Mouse (Mus musculus): Measurements from ENCODE around the gene Gnai2. TPM values are rescaled to one million over a fixed set of nuclear protein-coding genes. Genes with fewer than 3 reads are reported as not detected.

Gene Gnai2
- total RNA-seq, 2 experiments from 2014 or later = 221 to 245 TPM

- DNase-seq = no peak
Measured at GRCm38 (mm10) chr9:107659551-107659950, 24.4 kb upstream of the Gnai2 start.

DNA sequence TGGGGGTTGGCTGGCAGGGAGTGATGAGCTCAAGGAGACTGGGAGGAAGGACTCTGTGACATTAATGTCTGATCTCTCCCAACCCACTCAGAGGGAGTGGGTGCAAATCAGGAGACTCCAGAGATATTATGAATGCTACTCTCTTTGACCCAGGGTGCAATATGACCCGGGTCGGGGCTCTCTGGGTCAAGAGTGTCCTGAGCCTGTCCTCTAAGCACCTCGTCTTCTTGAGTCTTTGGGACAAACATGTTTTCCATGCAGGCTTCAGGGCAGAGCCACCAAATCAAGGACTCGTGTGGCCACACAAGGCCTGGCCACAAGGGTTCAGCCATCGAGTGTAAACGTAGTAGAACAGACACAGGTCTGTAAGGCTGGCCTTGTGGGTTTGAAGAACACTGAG, 22.9 kb upstream of the Gnai2 start:
- no peak for DNase-seq

DNA sequence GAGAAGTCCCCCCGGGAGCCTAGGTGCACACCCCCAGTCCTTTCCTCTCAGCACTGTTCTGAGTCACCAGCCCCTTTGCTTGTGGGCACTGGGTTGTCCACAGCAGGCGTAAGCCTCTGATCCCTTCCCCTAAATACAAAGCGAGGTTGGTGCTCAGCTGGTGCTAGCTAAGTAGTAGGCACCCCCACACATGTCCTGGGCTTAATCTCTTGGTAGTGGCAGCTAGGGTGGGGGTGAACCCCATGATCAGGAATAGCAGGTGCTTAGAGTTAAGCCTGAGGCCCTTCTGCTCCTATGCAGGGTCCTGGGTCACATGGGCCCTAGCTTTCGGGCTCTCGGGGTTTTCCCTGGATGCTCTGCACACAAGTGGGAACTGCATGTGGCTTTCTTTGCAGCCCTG, 22.0 kb upstream of the Gnai2 start:
- DNase-seq = no peak

- no peak for DNase-seq
Measured at GRCm38 (mm10) chr9:107654585-107654984, 19.4 kb upstream of the Gnai2 start.

DNA sequence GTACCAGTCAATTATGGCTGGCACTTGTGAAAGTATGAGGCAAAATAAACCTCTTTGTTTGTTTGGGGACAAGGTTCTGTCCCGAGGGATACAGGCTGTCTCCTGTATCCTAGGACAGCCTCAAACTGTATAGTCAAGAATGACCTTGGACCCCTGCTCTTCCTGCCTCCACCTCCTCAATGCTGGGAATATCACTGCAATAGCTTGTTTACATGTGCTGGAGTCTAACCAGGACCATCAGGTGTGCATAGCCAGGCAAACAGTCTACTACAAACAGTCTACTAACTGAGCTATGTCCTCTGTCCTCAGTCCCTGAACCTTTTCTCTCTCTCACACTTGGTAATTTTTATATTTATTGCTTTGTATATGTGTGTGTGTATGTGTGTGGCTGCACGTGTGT, 18.3 kb upstream of the Gnai2 start:
- no peak for DNase-seq

- no peak for DNase-seq
Measured at GRCm38 (mm10) chr9:107650708-107651481, 15.7 kb upstream of the Gnai2 start.

DNA sequence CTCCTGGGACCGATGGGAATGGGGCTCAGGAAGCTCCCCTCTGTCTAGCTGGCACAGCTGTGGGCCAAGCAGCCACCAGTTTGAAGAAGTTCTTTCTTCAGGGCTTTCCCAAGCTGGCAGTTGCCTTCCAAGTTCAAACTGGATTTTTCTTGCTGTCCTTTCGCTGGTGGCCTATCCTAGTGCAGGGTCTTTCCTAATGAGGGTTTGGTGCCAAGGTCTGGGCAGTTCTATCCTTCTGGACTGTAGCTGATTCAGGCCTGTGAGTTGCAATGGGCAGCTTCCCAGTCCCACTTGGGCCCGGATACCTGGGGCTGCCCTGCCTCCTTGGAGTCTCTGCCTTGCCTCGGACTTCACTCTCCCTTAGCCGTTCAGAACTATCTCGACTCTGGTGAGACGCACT, 15.1 kb upstream of the Gnai2 start:
- DNase-seq = no peak

GRCm38 (mm10) chr9:107648767-107649166, 13.6 kb upstream of the Gnai2 start:
- no peak for DNase-seq

DNA sequence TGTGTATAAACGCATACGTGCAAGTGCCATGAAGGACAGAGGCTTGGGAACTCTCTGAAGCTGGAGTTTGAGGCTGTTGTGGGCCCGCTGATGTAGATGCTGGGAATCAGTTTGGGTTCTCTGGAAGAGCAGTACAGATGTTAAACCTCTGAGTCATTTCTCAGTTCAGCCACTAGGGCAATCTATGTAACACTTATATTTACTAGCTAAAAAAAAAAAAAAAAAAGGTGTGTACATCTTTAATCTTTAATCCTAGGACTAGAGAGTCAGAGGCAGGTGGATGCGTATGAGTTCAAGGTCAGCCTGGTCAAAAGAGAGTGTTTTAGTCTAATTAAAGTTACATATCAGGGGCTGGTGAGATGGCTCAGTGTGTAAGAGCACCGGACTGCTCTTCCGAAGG, 11.8 kb upstream of the Gnai2 start:
- DNase-seq = no peak

- peak; percentile 78 to 86 for DNase-seq
Measured at GRCm38 (mm10) chr9:107645577-107645976, 10.4 kb upstream of the Gnai2 start.

- DNase-seq = no peak
Measured at GRCm38 (mm10) chr9:107645153-107645510, 10.0 kb upstream of the Gnai2 start.

DNA sequence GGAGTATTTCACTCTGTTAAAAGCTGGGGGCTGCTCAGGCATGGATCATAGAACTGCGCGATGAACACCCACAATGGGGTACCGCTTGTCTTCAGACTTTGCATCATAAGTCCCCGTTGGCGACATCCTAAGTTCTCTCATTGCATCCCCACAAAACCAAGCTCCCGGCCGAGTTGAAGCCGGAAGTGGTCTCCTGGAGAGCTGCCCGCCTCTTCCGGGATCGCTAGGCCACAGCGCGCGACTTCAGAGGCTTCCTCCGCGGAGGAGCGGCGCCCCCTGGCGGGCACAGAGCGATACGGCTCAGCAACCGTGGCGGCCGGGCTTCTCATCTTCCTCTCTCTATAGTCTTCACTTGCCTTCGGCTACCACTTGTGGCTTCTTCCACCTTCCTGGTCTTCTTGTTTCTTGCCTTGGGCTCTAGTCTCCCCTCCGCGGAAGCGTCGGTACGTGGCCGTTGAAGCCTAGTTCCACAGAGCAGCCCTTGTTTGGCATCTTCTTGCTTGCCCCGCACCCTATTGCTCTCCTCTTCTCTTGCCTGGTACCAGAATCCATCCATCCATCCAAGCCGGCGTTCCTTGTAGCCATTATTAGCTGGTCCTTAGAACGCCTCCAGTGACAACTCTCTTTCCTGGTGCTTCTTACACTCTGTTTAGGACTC, 9.5 kb upstream of the Gnai2 start:
- DNase-seq = peak; percentile 93 to 95

GRCm38 (mm10) chr9:107643544-107644214, 8.5 kb upstream of the Gnai2 start:
- DNase-seq = no peak

GRCm38 (mm10) chr9:107641666-107642065, 6.5 kb upstream of the Gnai2 start:
- no peak for DNase-seq

- no peak for DNase-seq
Measured at GRCm38 (mm10) chr9:107640257-107640772, 5.1 kb upstream of the Gnai2 start.

DNA sequence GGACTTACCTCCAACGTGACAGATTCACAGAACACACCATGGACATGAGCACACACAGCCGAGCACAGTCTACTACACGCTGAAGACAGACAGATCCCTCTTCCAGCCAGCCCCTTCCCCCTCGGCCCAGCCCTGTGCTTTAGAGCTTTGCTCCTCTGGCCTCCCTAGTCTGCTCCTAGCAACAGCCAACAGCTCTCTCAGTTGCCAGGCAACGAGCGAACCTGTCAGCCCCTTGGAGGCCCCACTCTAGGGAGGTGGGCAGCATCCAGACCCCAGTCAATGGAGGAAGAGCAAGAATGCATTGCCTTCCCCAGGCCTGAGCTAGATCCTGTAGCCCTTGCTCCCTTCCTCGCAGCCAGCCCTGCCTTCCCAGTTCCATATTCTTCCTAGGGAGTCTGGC, 1.9 kb upstream of the Gnai2 start:
- no peak for DNase-seq

DNA sequence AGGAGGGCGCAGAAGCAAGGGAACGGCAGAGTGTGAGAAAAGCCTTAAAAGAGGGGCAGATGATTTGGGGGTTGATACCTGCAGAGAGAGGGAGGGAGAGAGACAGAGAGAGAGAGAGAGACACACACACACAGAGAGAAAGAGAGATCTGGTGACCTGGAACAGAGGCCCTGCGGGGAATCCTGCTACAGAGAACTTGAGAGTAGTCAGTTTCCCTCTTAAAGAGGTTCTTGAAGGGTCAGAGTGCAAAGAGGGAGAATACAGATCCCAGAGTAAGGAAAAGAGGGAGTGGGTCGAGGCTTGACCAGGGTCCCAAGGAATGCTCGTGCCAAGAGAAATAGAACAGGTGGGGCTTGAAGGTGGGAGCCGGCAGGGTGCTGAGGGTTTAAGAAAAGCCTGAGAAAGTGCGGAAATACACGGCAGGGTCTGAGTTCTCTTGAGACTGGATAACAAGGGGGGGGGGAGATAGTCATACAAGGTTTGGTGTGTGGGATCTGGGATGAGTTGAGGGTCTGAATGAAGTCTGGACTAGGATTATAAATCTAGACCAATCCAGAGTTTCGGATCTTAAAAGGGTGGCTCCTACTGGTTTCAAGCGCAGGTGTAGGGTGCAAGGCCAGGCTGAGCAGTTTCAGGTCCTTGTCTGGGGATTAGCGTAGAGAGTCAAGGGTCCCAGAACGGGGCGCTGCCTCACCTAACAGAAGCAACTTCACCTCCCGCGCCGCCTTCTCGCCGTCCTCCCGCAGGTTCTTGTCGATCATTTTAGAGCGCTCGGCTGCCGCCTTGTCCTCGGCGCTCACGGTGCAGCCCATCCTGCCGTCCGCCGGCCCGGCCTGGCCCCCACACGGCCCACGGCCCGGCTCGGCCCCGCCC, 525 bp downstream of the Gnai2 start:
- DNase-seq = no peak

DNA sequence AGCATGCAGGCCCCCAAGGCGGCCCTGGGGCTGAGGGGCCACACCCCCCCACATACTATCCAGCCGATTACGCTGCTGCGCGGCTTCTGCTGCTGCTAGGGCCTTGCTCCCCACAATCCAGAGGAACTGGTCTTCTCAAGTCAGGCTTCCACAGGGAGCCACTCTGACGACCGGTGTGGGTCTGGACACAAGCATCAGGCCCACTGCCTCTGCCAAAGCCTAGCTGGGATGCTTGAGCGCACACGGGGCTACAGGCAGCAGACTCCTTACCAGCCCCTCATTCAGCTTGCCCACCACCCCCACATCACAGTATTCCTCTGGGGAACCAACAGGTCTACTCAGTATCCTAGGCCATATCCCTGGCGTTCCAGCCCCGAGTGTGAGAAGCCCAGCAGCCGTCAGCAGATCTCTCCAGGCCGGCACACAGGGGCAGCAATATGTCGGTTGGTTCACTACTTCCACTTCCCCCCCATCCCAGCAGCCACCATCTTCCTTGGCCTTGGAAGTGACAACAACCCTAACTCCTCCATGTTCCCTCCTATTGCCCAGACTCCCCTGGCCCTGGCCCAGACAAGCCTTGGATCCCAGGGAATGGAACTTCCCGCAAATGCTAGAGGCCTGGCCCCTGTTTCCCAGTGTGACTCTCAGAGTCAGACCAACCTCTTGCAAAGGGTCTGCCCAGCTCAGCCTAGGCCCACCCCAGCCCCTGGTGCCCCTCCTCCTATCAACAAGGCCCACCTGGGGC, 1.3 kb downstream of the Gnai2 start:
- DNase-seq = peak in 1 of 2 experiments; percentile 43

DNA sequence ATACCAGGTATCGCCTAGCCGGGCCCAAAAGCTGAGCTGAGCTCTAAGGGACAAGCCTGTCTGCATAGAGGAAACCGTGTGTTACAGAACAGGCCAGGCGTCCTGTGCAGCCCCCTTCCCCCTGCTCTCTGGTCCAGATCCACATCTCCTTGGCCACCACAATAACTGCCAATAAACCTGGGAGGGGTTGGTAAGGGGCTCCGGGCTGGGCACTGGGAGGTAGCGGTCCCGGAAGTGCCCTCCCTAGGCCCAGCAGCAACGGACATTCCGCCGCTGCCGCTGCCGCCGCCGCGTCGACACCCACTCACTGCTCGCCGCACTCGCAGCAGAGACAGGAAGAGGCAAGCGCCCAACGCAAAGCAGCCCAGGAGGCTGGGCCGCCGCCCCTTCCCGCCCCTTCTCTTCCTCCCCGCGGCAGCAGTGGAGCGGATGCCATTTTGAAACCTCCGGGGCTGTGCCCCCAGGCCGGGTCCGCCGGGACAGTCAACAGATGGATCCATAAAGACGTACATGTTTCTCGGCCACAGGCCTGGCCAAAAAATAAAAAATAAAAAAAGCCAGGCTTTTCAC, 2.0 kb downstream of the Gnai2 start:
- peak; percentile 87 to 91 for DNase-seq

- DNase-seq = peak; percentile 51 to 60
Measured at GRCm38 (mm10) chr9:107632478-107632877, 2.7 kb downstream of the Gnai2 start.

- DNase-seq = no peak
Measured at GRCm38 (mm10) chr9:107631861-107632260, 3.3 kb downstream of the Gnai2 start.
